Mouse (Mus musculus) liver, embryonic 11.5 days (tissue): ENCODE measurements around the gene Hnrnph3. TPM values are rescaled to one million over a fixed set of nuclear protein-coding genes. Genes with fewer than 3 reads are reported as not detected.
"Not testable (repeated sequence)": the region's sequence is repeated elsewhere in the genome, so short reads cannot be mapped to it uniquely, and the experiment has no call there.

Source experiments
- ATAC-seq: fragments of 200-750 bp; cut with Nextera tagmentation; replicated peaks from 2 replicates; pipeline ENCODE4 v1.8.0; 2017; ENCODE audit warnings: moderate number of reproducible peaks, mild to moderate bottlenecking, moderate TSS enrichment, moderate library complexity; ENCODE audit not compliant: low FRiP score
- DNase-seq: peaks from one replicate; pipeline ENCODE4 v3.0.0-alpha.2; 2017; ENCODE audit warnings: low spot score
- H3K27ac ChIP-seq: fragments of 300-500 bp; sonication (generic); 2 replicates; pipeline ENCODE4 v1.5.1; 2014; ENCODE audit warnings: mild to moderate bottlenecking, low read depth, low read length, control low read depth
- H3K27me3 ChIP-seq: fragments of 300-500 bp; sonication (generic); replicated peaks from 2 replicates; pipeline ENCODE4 v1.6.1; 2014; ENCODE audit warnings: low read length, mixed read lengths; ENCODE audit not compliant: control insufficient read depth, insufficient read depth
- H3K36me3 ChIP-seq: fragments of 300-500 bp; sonication (generic); 2 replicates; pipeline ENCODE4 v1.6.1; 2014; ENCODE audit warnings: mild to moderate bottlenecking, low read length, moderate library complexity, mixed read lengths; ENCODE audit not compliant: control insufficient read depth, insufficient read depth
- H3K4me1 ChIP-seq: fragments of 300-500 bp; sonication (generic); replicated peaks from 2 replicates; pipeline ENCODE4 v1.6.1; 2014; ENCODE audit warnings: low read length, mixed read lengths; ENCODE audit not compliant: control insufficient read depth, insufficient read depth
- H3K4me2 ChIP-seq: fragments of 300-500 bp; sonication (generic); 2 replicates; pipeline ENCODE4 v1.6.1; 2014; ENCODE audit warnings: mild to moderate bottlenecking, control low read depth, moderate library complexity
- H3K4me3 ChIP-seq: fragments of 300-500 bp; sonication (generic); 2 replicates; pipeline ENCODE4 v1.5.1; 2014; ENCODE audit warnings: low read depth, low read length, control low read depth
- H3K9ac ChIP-seq: fragments of 300-500 bp; sonication (generic); 2 replicates; pipeline ENCODE4 v1.6.1; 2014; ENCODE audit warnings: low read depth, low read length, control low read depth
- H3K9me3 ChIP-seq: fragments of 300-500 bp; sonication (generic); 2 replicates; pipeline ENCODE4 v1.6.1; 2016; ENCODE audit warnings: low read length, inconsistent platforms, mixed read lengths; ENCODE audit not compliant: control insufficient read depth
- WGBS: fragments of 180-500 bp; shearing (Covaris S2); extraction: QIAGEN DNeasy Blood & Tissue Kit; methylation state at CpG from one replicate; pipeline ENCODE4 v1.1.7; 2014; 5-methylcytosine and 5-hydroxymethylcytosine counted together
- polyA plus RNA-seq: library from polyadenylated mRNA; unstranded; fragments of >200 nt; fragmentation: Nextera tagmentation; extraction: Ambion mirVana; gene quantifications from 2 replicates; pipeline ENCODE4 v1.2.1, GENCODE M21; 2014

The Hnrnph3 gene
- polyA plus RNA-seq, 1 experiment from 2014 or later: 57.1 TPM

GRCm38 (mm10) chr10:63056966-63057750 is 33.1 kb upstream of the Hnrnph3 start:
- H3K4me2 ChIP-seq: no peak overlapping the region
- DNase-seq: no peak

GRCm38 (mm10) chr10:63054586-63054985 is 30.6 kb upstream of the Hnrnph3 start:
- Histone ChIP-seq H3K4me1 (no peaks in the 10 kb centered on the region), H3K4me3 (no peak overlapping the region), H3K4me2 (no peak overlapping the region), H3K27ac (no peak overlapping the region), H3K36me3 (no peaks in the 10 kb centered on the region), H3K9ac (no peak overlapping the region), H3K9me3 (no peaks in the 10 kb centered on the region), H3K27me3 (no peaks in the 10 kb centered on the region)
- no peak for ATAC-seq
- no peak for DNase-seq
- 62% methylated on average over 2 of the region's 2 CpGs for WGBS

More at GRCm38 (mm10) chr10:63056966-63057750, 33.1 kb upstream of the Hnrnph3 start:
- H3K27me3 ChIP-seq: no peaks in the 10 kb centered on the region
- no peaks in the 10 kb centered on the region for H3K36me3 ChIP-seq
- no peak overlapping the region for H3K27ac ChIP-seq
- H3K9ac ChIP-seq: no peak overlapping the region
- no peaks in the 10 kb centered on the region for H3K9me3 ChIP-seq
- no peak for ATAC-seq
- WGBS: 36% methylated on average over 24 of the region's 24 CpGs
- no peak overlapping the region for H3K4me3 ChIP-seq
- H3K4me1 ChIP-seq: no peaks in the 10 kb centered on the region

- not testable (repeated sequence) for DNase-seq, H3K27ac ChIP-seq, H3K4me1 ChIP-seq, ATAC-seq, H3K4me2 ChIP-seq, H3K4me3 ChIP-seq, H3K9ac ChIP-seq, H3K36me3 ChIP-seq, H3K9me3 ChIP-seq, H3K27me3 ChIP-seq
- 81% methylated on average over 6 of the region's 6 CpGs for WGBS
These were observed 30.1 kb upstream of the Hnrnph3 start for GRCm38 (mm10) chr10:63054071-63054470.

- ATAC-seq (no peak), DNase-seq (no peak)
- no peak overlapping the region for H3K4me2 ChIP-seq
- H3K9ac ChIP-seq: no peak overlapping the region
- no peaks in the 10 kb centered on the region for H3K36me3 ChIP-seq
- H3K9me3 ChIP-seq: no peaks in the 10 kb centered on the region
- 62% methylated on average over 6 of the region's 6 CpGs for WGBS
- H3K4me3 ChIP-seq: no peak overlapping the region
- H3K27ac ChIP-seq: no peak overlapping the region
- no peaks in the 10 kb centered on the region for H3K27me3 ChIP-seq
- no peaks in the 10 kb centered on the region for H3K4me1 ChIP-seq
These were observed 29.0 kb upstream of the Hnrnph3 start for GRCm38 (mm10) chr10:63053007-63053406.

- no peak for DNase-seq
- Histone ChIP-seq H3K4me1 (no peaks in the 10 kb centered on the region), H3K36me3 (no peaks in the 10 kb centered on the region), H3K4me2 (no peak overlapping the region), H3K4me3 (no peak overlapping the region), H3K9me3 (no peaks in the 10 kb centered on the region), H3K9ac (no peak overlapping the region), H3K27ac (no peak overlapping the region), H3K27me3 (no peaks in the 10 kb centered on the region)
- no peak for ATAC-seq
- 85% methylated on average over 6 of the region's 6 CpGs for WGBS
These were observed 28.0 kb upstream of the Hnrnph3 start for GRCm38 (mm10) chr10:63052011-63052410.

- H3K27me3 ChIP-seq: no peaks in the 10 kb centered on the region
- DNase-seq: no peak
- no peak for ATAC-seq
- no peak overlapping the region for H3K27ac ChIP-seq
- no peak overlapping the region for H3K9ac ChIP-seq
- no peaks in the 10 kb centered on the region for H3K9me3 ChIP-seq
- H3K4me1 ChIP-seq: no peaks in the 10 kb centered on the region
- no peak overlapping the region for H3K4me2 ChIP-seq
- 53% methylated on average over 7 of the region's 7 CpGs for WGBS
- no peaks in the 10 kb centered on the region for H3K36me3 ChIP-seq
- no peak overlapping the region for H3K4me3 ChIP-seq
These were observed 27.2 kb upstream of the Hnrnph3 start for GRCm38 (mm10) chr10:63051267-63051666.

- no peaks in the 10 kb centered on the region for H3K9me3 ChIP-seq
- WGBS: 81% methylated on average over 2 of the region's 2 CpGs
These were observed 25.1 kb upstream of the Hnrnph3 start for GRCm38 (mm10) chr10:63049106-63049505.

GRCm38 (mm10) chr10:63047751-63048150 is 23.7 kb upstream of the Hnrnph3 start:
- ATAC-seq: no peak
- WGBS: 85% methylated on average over 8 of the region's 8 CpGs
- no peak overlapping the region for H3K4me3 ChIP-seq
- H3K4me1 ChIP-seq: no peaks in the 10 kb centered on the region
- DNase-seq: no peak
- H3K4me2 ChIP-seq: no peak overlapping the region
- H3K36me3 ChIP-seq: no peaks in the 10 kb centered on the region
- H3K9me3 ChIP-seq: no peaks in the 10 kb centered on the region
- H3K9ac ChIP-seq: no peak overlapping the region
- no peak overlapping the region for H3K27ac ChIP-seq
- no peaks in the 10 kb centered on the region for H3K27me3 ChIP-seq

More at GRCm38 (mm10) chr10:63049106-63049505, 25.1 kb upstream of the Hnrnph3 start:
- Histone ChIP-seq H3K9ac (no peak overlapping the region), H3K4me2 (no peak overlapping the region), H3K36me3 (no peaks in the 10 kb centered on the region), H3K4me1 (no peaks in the 10 kb centered on the region), H3K27ac (no peak overlapping the region), H3K4me3 (no peak overlapping the region), H3K27me3 (no peaks in the 10 kb centered on the region)
- DNase-seq (no peak), ATAC-seq (no peak)

- DNase-seq (no peak), ATAC-seq (no peak)
- Histone ChIP-seq H3K4me2 (no peak overlapping the region), H3K9ac (no peak overlapping the region), H3K27ac (no peak overlapping the region), H3K4me1 (no peaks in the 10 kb centered on the region), H3K4me3 (no peak overlapping the region), H3K36me3 (no peaks in the 10 kb centered on the region), H3K27me3 (no peaks in the 10 kb centered on the region), H3K9me3 (no peaks in the 10 kb centered on the region)
- WGBS: 62% methylated on average over 3 of the region's 3 CpGs
These were observed 19.1 kb upstream of the Hnrnph3 start for GRCm38 (mm10) chr10:63043154-63043553.
